Mouse (Mus musculus): ENCODE measurements around the gene Adgra3. TPM values are rescaled to one million over a fixed set of nuclear protein-coding genes. Genes with fewer than 3 reads are reported as not detected.
A peak's percentile ranks its signal among the peaks of the same experiment; 100 is the strongest.

Gene Adgra3
- polyA plus RNA-seq, 1 experiment from 2014 or later = 34.9 TPM

- no peak overlapping the region for H3K27ac ChIP-seq
- peaks cover 90% of the 10 kb centered on the region for H3K36me3 ChIP-seq (replicated peaks)
- H3K27me3 ChIP-seq (ENCODE audit: poor library complexity, severe bottlenecking) = no peaks in the 10 kb centered on the region
- H3K9me3 ChIP-seq = no peaks in the 10 kb centered on the region
- H3K4me1 ChIP-seq = no peaks in the 10 kb centered on the region
- WGBS = 95% methylated on average over 8 of the region's 8 CpGs
- no peak for DNase-seq (ENCODE audit: extremely low spot score, low spot score)
- H3K4me3 ChIP-seq = no peak overlapping the region
These were observed 68.0 kb downstream of the Adgra3 start for GRCm38 (mm10) chr5:49990737-49991323.

GRCm38 (mm10) chr5:49988015-49988798 lies 70.6 kb downstream of the Adgra3 start:
- H3K9me3 ChIP-seq = no peaks in the 10 kb centered on the region
- no peak for DNase-seq (ENCODE audit: extremely low spot score, low spot score)
- H3K4me3 ChIP-seq = no peak overlapping the region
- H3K27ac ChIP-seq = no peak overlapping the region
- no peaks in the 10 kb centered on the region for H3K27me3 ChIP-seq (ENCODE audit: poor library complexity, severe bottlenecking)
- H3K36me3 ChIP-seq (replicated peaks) = peaks cover 98% of the 10 kb centered on the region
- no peaks in the 10 kb centered on the region for H3K4me1 ChIP-seq
- 89% methylated on average over 10 of the region's 10 CpGs for WGBS

GRCm38 (mm10) chr5:49980727-49981126 lies 78.1 kb downstream of the Adgra3 start:
- WGBS = 90% methylated on average over 5 of the region's 5 CpGs
- Histone ChIP-seq H3K36me3 (replicated peaks) (peaks cover 64% of the 10 kb centered on the region), H3K4me3 (no peak overlapping the region), H3K4me1 (no peaks in the 10 kb centered on the region), H3K27me3 (ENCODE audit: poor library complexity, severe bottlenecking) (no peaks in the 10 kb centered on the region), H3K9me3 (no peaks in the 10 kb centered on the region), H3K27ac (no peak overlapping the region)
- no peak for DNase-seq (ENCODE audit: extremely low spot score, low spot score)

GRCm38 (mm10) chr5:49979246-49979645 lies 79.6 kb downstream of the Adgra3 start:
- WGBS = 97% methylated on average over 14 of the region's 14 CpGs
- peaks cover 63% of the 10 kb centered on the region for H3K36me3 ChIP-seq (replicated peaks)

GRCm38 (mm10) chr5:49975971-49976370 lies 82.8 kb downstream of the Adgra3 start:
- no peaks in the 10 kb centered on the region for H3K9me3 ChIP-seq
- no peak overlapping the region for H3K4me3 ChIP-seq
- H3K4me1 ChIP-seq = no peaks in the 10 kb centered on the region
- 65% methylated on average over 2 of the region's 2 CpGs for WGBS
- peaks cover 75% of the 10 kb centered on the region for H3K36me3 ChIP-seq (replicated peaks)
- DNase-seq (ENCODE audit: extremely low spot score, low spot score) = peak; percentile 29
- no peaks in the 10 kb centered on the region for H3K27me3 ChIP-seq (ENCODE audit: poor library complexity, severe bottlenecking)
- H3K27ac ChIP-seq = no peak overlapping the region

More at GRCm38 (mm10) chr5:49979246-49979645, 79.6 kb downstream of the Adgra3 start:
- Histone ChIP-seq H3K4me1 (no peaks in the 10 kb centered on the region), H3K27ac (no peak overlapping the region), H3K9me3 (no peaks in the 10 kb centered on the region), H3K4me3 (no peak overlapping the region), H3K27me3 (ENCODE audit: poor library complexity, severe bottlenecking) (no peaks in the 10 kb centered on the region)
- DNase-seq (ENCODE audit: extremely low spot score, low spot score) = no peak

- peaks cover 86% of the 10 kb centered on the region for H3K36me3 ChIP-seq (replicated peaks)
- H3K4me1 ChIP-seq = no peaks in the 10 kb centered on the region
- DNase-seq (ENCODE audit: extremely low spot score, low spot score) = no peak
- no peak overlapping the region for H3K4me3 ChIP-seq
- no peaks in the 10 kb centered on the region for H3K9me3 ChIP-seq
- WGBS = 92% methylated on average over 4 of the region's 4 CpGs
- no peak overlapping the region for H3K27ac ChIP-seq
- H3K27me3 ChIP-seq (ENCODE audit: poor library complexity, severe bottlenecking) = no peaks in the 10 kb centered on the region
These were observed 84.6 kb downstream of the Adgra3 start for GRCm38 (mm10) chr5:49974211-49974610.

GRCm38 (mm10) chr5:49969660-49970059 lies 89.1 kb downstream of the Adgra3 start:
- H3K27ac ChIP-seq = no peak overlapping the region
- no peaks in the 10 kb centered on the region for H3K9me3 ChIP-seq
- DNase-seq (ENCODE audit: extremely low spot score, low spot score) = no peak
- H3K36me3 ChIP-seq (replicated peaks) = peaks cover 95% of the 10 kb centered on the region
- no peaks in the 10 kb centered on the region for H3K4me1 ChIP-seq
- 96% methylated on average over 8 of the region's 8 CpGs for WGBS
- no peak overlapping the region for H3K4me3 ChIP-seq
- H3K27me3 ChIP-seq (ENCODE audit: poor library complexity, severe bottlenecking) = no peaks in the 10 kb centered on the region

- DNase-seq (ENCODE audit: extremely low spot score, low spot score) = no peak
- Histone ChIP-seq H3K9me3 (no peaks in the 10 kb centered on the region), H3K27me3 (ENCODE audit: poor library complexity, severe bottlenecking) (no peaks in the 10 kb centered on the region), H3K36me3 (replicated peaks) (peaks cover 96% of the 10 kb centered on the region), H3K27ac (no peak overlapping the region), H3K4me3 (no peak overlapping the region), H3K4me1 (no peaks in the 10 kb centered on the region)
- WGBS = 95% methylated on average over 6 of the region's 6 CpGs
These were observed 91.1 kb downstream of the Adgra3 start for GRCm38 (mm10) chr5:49967726-49968125.

- H3K27ac ChIP-seq = no peak overlapping the region
- 91% methylated on average over 8 of the region's 8 CpGs for WGBS
- H3K36me3 ChIP-seq (replicated peaks) = peaks cover 96% of the 10 kb centered on the region
- no peak overlapping the region for H3K4me3 ChIP-seq
- no peaks in the 10 kb centered on the region for H3K9me3 ChIP-seq
- no peaks in the 10 kb centered on the region for H3K27me3 ChIP-seq (ENCODE audit: poor library complexity, severe bottlenecking)
- DNase-seq (ENCODE audit: extremely low spot score, low spot score) = no peak
- H3K4me1 ChIP-seq = no peaks in the 10 kb centered on the region
These were observed 93.0 kb downstream of the Adgra3 start for GRCm38 (mm10) chr5:49965810-49966209.

- Histone ChIP-seq H3K27me3 (ENCODE audit: poor library complexity, severe bottlenecking) (no peaks in the 10 kb centered on the region), H3K36me3 (replicated peaks) (peaks cover 92% of the 10 kb centered on the region), H3K4me1 (no peaks in the 10 kb centered on the region), H3K27ac (no peak overlapping the region), H3K9me3 (no peaks in the 10 kb centered on the region), H3K4me3 (no peak overlapping the region)
- DNase-seq (ENCODE audit: extremely low spot score, low spot score) = peak; percentile 30
- 89% methylated on average over 20 of the region's 20 CpGs for WGBS
These were observed 97.1 kb downstream of the Adgra3 start for GRCm38 (mm10) chr5:49961478-49962431.

- H3K4me1 ChIP-seq = no peaks in the 10 kb centered on the region
- H3K27ac ChIP-seq = no peak overlapping the region
- H3K36me3 ChIP-seq (replicated peaks) = no peaks in the 10 kb centered on the region
- no peaks in the 10 kb centered on the region for H3K9me3 ChIP-seq
- whole genome bisulfite sequencing = 57% methylated on average over 1 of the region's 1 CpGs
- DNase-seq (ENCODE audit: extremely low spot score, low spot score) = no peak
- no peak overlapping the region for H3K4me3 ChIP-seq
- no peaks in the 10 kb centered on the region for H3K27me3 ChIP-seq (ENCODE audit: poor library complexity, severe bottlenecking)
These were observed 122.5 kb downstream of the Adgra3 start for GRCm38 (mm10) chr5:49936354-49936753.

GRCm38 (mm10) chr5:49924712-49925111 lies 134.1 kb downstream of the Adgra3 start:
- DNase-seq (ENCODE audit: extremely low spot score, low spot score) = no peak
- H3K4me1 ChIP-seq = no peaks in the 10 kb centered on the region
- H3K4me3 ChIP-seq = no peak overlapping the region
- H3K27me3 ChIP-seq (ENCODE audit: poor library complexity, severe bottlenecking) = no peaks in the 10 kb centered on the region
- no peak overlapping the region for H3K27ac ChIP-seq
- H3K9me3 ChIP-seq = no peaks in the 10 kb centered on the region
- H3K36me3 ChIP-seq (replicated peaks) = no peaks in the 10 kb centered on the region
